Mouse (Mus musculus) hindbrain, postnatal 0 days (tissue): Measurements from ENCODE around the gene Dolpp1. TPM values are rescaled to one million over a fixed set of nuclear protein-coding genes. Genes with fewer than 3 reads are reported as not detected.

Source experiments
- ATAC-seq: fragments of 200-750 bp; cut with Nextera tagmentation; 2 replicates; pipeline ENCODE4 v1.8.0; 2017; ENCODE audit warnings: mild to moderate bottlenecking, moderate TSS enrichment, moderate library complexity
- DNase-seq: peaks from one replicate; pipeline ENCODE4 v3.0.0-alpha.2; 2015; ENCODE audit warnings: low spot score
- H3K27ac ChIP-seq: fragments of 300-500 bp; sonication (generic); 2 replicates; pipeline ENCODE4 v1.5.1; 2014; ENCODE audit warnings: mild to moderate bottlenecking
- H3K27me3 ChIP-seq: fragments of 300-500 bp; sonication (generic); 2 replicates; pipeline ENCODE4 v1.6.1; 2014; ENCODE audit warnings: low read length, mixed read lengths; ENCODE audit not compliant: insufficient read depth
- H3K36me3 ChIP-seq: fragments of 300-500 bp; sonication (generic); 2 replicates; pipeline ENCODE4 v1.6.1; 2014; ENCODE audit warnings: low read length, mixed read lengths; ENCODE audit not compliant: insufficient read depth
- H3K4me1 ChIP-seq: fragments of 300-500 bp; sonication (generic); 2 replicates; pipeline ENCODE4 v1.6.1; 2014; ENCODE audit warnings: antibody characterized with exemption, low read length, mixed read lengths; ENCODE audit not compliant: insufficient read depth
- H3K4me2 ChIP-seq: fragments of 300-500 bp; sonication (generic); 2 replicates; pipeline ENCODE4 v1.6.1; 2014; ENCODE audit warnings: low read depth, mild to moderate bottlenecking, low read length, moderate library complexity, mixed read lengths
- H3K4me3 ChIP-seq: fragments of 300-500 bp; sonication (generic); 2 replicates; pipeline ENCODE4 v1.5.1; 2014; ENCODE audit warnings: low read length
- H3K9ac ChIP-seq: fragments of 300-500 bp; sonication (generic); replicated peaks from 2 replicates; pipeline ENCODE4 v1.6.1; 2014; ENCODE audit warnings: mild to moderate bottlenecking, low read length, moderate library complexity, mixed read lengths
- H3K9me3 ChIP-seq: fragments of 300-500 bp; sonication (generic); 2 replicates; pipeline ENCODE4 v1.6.1; 2016; ENCODE audit warnings: low read length, mixed read lengths
- CTCF ChIP-seq: IDR thresholded peaks from 2 replicates; pipeline ENCODE4 v1.5.1; 2016; ENCODE audit warnings: antibody characterized with exemption, control low read depth, low read depth
- WGBS: fragments of 180-500 bp; shearing (Covaris S2); extraction: QIAGEN DNeasy Blood & Tissue Kit; methylation state at CpG from one replicate; pipeline ENCODE4 v1.1.7; 2014; 5-methylcytosine and 5-hydroxymethylcytosine counted together
- polyA plus RNA-seq: library from polyadenylated mRNA; unstranded; fragments of >200 nt; fragmentation: Nextera tagmentation; extraction: Ambion mirVana; gene quantifications from 2 replicates; pipeline ENCODE4 v1.2.1, GENCODE M21; 2015
- total RNA-seq: library from RNA; depleted of rRNA; stranded (reverse); fragments of >200 nt; gene quantifications from 2 replicates; pipeline ENCODE4 v1.2.3, GENCODE M21; 2014

Gene Dolpp1
- total and polyA plus RNA-seq, 2 experiments from 2014 or later, result 49.4 to 119 TPM

GRCm38 (mm10) chr2:30439631-30440030 lies 47.6 kb downstream of the Dolpp1 start:
- DNase-seq (no peak), ATAC-seq (no peak)
- TF ChIP-seq CTCF, result no peak
- Histone ChIP-seq H3K9ac (no peak overlapping the region), H3K4me3 (no peak overlapping the region), H3K36me3 (peaks cover 23% of the 10 kb centered on the region), H3K4me1 (peaks cover 21% of the 10 kb centered on the region), H3K27ac (peak overlapping the region; percentile 96; the same call in 1 of the 2 replicates), H3K9me3 (no peaks in the 10 kb centered on the region), H3K27me3 (no peaks in the 10 kb centered on the region), H3K4me2 (no peak overlapping the region)
- WGBS, result 77% methylated on average over 6 of the region's 6 CpGs

- DNase-seq (peak; percentile 34), ATAC-seq (no peak)
- no peak overlapping the region for H3K9ac ChIP-seq
- peak overlapping the region; percentile 96 for H3K27ac ChIP-seq
- no peak for TF ChIP-seq CTCF
- peaks cover 21% of the 10 kb centered on the region for H3K4me1 ChIP-seq
- no peak overlapping the region for H3K4me3 ChIP-seq
- H3K4me2 ChIP-seq, result no peak overlapping the region
- WGBS, result 27% methylated on average over 3 of the region's 3 CpGs
- no peaks in the 10 kb centered on the region for H3K9me3 ChIP-seq
- no peaks in the 10 kb centered on the region for H3K27me3 ChIP-seq
- H3K36me3 ChIP-seq, result peaks cover 23% of the 10 kb centered on the region
Measured at GRCm38 (mm10) chr2:30440211-30440700, 48.2 kb downstream of the Dolpp1 start.

GRCm38 (mm10) chr2:30440701-30441517 lies 48.9 kb downstream of the Dolpp1 start:
- H3K36me3 ChIP-seq, result peaks cover 23% of the 10 kb centered on the region
- H3K4me2 ChIP-seq, result peak overlapping the region; percentile 35
- H3K9me3 ChIP-seq, result no peaks in the 10 kb centered on the region
- WGBS, result 9% methylated on average over 12 of the region's 12 CpGs
- H3K27me3 ChIP-seq, result no peaks in the 10 kb centered on the region
- ATAC-seq (peak; percentile 67), DNase-seq (peak; percentile 94)
- peak overlapping the region; percentile 49; the same call in 1 of the 2 replicates for H3K9ac ChIP-seq
- H3K4me1 ChIP-seq, result peaks cover 21% of the 10 kb centered on the region
- TF ChIP-seq CTCF, result peak; percentile 90
- peak overlapping the region; percentile 96 for H3K27ac ChIP-seq
- no peak overlapping the region for H3K4me3 ChIP-seq

- no peak for TF ChIP-seq CTCF
- peak overlapping the region; percentile 35 for H3K4me2 ChIP-seq
- H3K9ac ChIP-seq, result peak overlapping the region; percentile 49
- H3K36me3 ChIP-seq, result peaks cover 23% of the 10 kb centered on the region
- WGBS, result 5% methylated on average over 15 of the region's 15 CpGs
- no peak overlapping the region for H3K4me3 ChIP-seq
- H3K27ac ChIP-seq, result peak overlapping the region; percentile 96
- no peaks in the 10 kb centered on the region for H3K27me3 ChIP-seq
- ATAC-seq, result peak; percentile 81
- H3K9me3 ChIP-seq, result no peaks in the 10 kb centered on the region
- peaks cover 21% of the 10 kb centered on the region for H3K4me1 ChIP-seq
- DNase-seq, result peak; percentile 96
Measured at GRCm38 (mm10) chr2:30441518-30442497, 49.8 kb downstream of the Dolpp1 start.

- H3K9ac ChIP-seq, result peak overlapping the region; percentile 49
- H3K9me3 ChIP-seq, result no peaks in the 10 kb centered on the region
- ATAC-seq (no peak), DNase-seq (no peak)
- peak overlapping the region; percentile 33 for H3K4me2 ChIP-seq
- no peak overlapping the region for H3K4me3 ChIP-seq
- no peaks in the 10 kb centered on the region for H3K27me3 ChIP-seq
- WGBS, result 47% methylated on average over 5 of the region's 5 CpGs
- H3K36me3 ChIP-seq, result peaks cover 23% of the 10 kb centered on the region
- H3K4me1 ChIP-seq, result peaks cover 21% of the 10 kb centered on the region
- TF ChIP-seq CTCF, result no peak
- peak overlapping the region; percentile 96 for H3K27ac ChIP-seq
Measured at GRCm38 (mm10) chr2:30442498-30442890, 50.4 kb downstream of the Dolpp1 start.

GRCm38 (mm10) chr2:30443281-30443680 lies 51.2 kb downstream of the Dolpp1 start:
- H3K4me3 ChIP-seq, result no peak overlapping the region
- H3K9me3 ChIP-seq, result no peaks in the 10 kb centered on the region
- ATAC-seq (no peak), DNase-seq (no peak)
- peaks cover 15% of the 10 kb centered on the region for H3K36me3 ChIP-seq
- H3K9ac ChIP-seq, result peak overlapping the region; percentile 49; the same call in 1 of the 2 replicates
- WGBS, result 70% methylated on average over 4 of the region's 4 CpGs
- no peaks in the 10 kb centered on the region for H3K27me3 ChIP-seq
- H3K4me2 ChIP-seq, result no peak overlapping the region
- H3K27ac ChIP-seq, result peak overlapping the region; percentile 96; the same call in 1 of the 2 replicates
- peak; percentile 5; the same call in 1 of the 2 replicates for TF ChIP-seq CTCF
- H3K4me1 ChIP-seq, result peaks cover 21% of the 10 kb centered on the region
